Mouse (Mus musculus) B cell, adult 2 months (primary cell): Measurements from ENCODE around the gene Mef2c.

Experiments used
- DNase-seq, 2 experiments: peaks; one replicate each; pipeline ENCODE4 v3.0.0; 2022

The Mef2c gene

DNA sequence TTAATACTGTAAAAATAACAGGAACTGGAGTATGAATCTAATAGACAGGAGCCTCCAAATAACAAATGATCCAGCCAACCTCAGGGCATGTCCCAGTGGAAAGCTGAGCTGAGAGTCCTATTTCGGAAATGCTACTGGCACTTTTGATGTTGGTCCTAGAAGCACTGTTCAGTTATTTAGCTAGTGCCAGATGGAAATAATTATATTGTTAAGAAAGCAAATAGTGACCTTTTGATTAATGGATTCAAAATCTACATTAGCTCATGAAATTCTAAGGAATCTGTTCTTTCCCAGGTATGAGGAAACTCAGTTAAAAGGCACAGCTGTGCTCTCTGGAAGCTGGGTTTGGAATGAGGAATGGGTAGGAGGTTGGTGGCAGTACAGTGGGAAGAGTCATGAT lies 108.4 kb downstream of the Mef2c start:
- DNase-seq = no peak

DNA sequence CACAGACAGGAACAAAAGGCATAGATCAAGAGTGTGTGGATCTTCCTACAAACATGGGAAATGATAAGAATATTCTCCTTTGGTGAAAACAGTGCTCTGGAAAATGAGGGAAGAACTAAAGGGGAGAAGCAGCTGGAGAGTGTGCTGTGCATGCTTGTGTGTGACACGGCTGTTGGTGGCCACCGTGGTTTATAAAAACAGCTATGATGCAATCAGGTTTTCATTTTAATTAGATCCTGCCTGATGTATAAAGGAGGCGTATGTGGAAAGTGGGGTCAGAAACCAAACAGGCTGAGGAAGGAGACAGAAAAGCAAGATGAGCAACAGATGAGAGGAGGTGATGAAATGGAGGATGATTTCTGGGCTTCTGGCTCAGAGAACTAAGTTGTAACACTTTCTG lies 112.0 kb downstream of the Mef2c start:
- DNase-seq = no peak

DNA sequence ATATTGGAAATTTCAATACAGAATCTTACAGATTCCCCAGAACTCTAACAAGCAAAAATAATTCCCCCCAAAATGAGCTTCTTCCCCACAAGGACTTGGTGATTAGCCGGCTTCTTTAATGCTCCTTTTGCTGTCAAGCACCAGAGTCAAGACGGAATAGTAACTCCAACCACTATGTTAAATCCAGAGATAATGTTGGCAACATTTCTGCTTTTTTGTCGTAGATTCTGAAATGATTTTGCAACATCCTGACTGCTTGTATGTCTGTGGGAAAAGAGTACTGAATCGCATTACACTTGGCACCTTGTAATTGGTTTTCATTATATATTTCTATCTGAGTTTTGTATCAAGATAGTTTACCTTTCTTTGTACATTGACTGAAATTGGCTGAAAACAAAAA lies 120.8 kb downstream of the Mef2c start:
- DNase-seq = no peak

DNA sequence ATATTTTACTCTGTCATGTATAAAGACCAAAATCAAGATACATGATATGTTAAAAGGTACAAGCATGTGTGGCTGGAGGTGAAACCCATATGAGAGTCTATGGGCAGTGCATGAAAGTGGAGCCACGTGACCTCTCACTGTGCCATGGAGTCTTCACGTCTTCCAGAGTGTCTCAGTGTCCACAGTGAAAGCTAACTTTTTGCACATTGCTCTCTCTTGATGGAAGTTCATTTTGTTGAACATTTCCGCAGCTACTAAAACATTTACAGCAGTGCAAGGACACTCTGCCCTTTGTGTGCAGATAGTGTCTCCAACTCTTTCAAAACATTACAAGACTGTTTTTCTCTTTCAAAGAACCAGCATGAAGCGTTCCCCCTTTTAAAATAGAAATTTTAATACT lies 123.6 kb downstream of the Mef2c start:
- DNase-seq = no peak

DNA sequence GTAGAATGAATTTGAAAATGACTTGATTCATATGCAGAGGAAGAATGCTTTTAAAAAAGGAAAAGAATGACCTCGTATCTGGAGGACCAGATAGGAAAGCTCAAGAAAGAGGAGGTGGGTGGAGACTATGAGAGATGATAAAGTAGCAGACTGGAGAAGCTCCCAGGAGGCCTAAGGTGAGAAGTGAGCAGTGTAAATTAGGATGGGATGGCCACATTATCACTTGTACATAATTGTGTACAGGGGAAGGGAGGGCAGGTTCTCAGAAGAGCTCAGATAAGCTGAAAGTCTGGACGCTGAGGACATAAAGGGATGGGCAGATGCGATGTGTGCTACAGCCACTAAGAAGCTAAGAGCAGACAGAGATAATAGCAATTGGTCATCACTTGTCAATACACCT lies 124.3 kb downstream of the Mef2c start:
- DNase-seq = no peak

DNA sequence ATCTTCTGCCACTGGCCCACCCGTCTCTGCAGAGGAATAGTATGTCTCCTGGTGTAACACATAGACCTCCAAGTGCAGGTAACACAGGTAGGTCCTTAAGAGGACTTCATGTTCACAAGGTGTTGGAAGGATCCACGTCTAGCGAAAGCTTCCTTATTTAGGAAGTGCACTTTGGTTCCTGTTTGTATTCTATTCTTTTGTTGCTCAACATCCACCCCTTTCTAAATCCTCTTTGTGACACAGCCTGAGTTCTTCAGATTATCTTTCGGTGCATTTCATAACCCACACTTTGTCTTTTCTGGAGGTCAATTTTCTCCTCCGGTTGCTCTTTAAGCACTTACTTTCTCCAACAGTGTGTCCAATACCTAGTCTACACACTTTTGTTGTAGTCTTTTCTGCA lies 129.3 kb downstream of the Mef2c start:
- DNase-seq = no peak

DNA sequence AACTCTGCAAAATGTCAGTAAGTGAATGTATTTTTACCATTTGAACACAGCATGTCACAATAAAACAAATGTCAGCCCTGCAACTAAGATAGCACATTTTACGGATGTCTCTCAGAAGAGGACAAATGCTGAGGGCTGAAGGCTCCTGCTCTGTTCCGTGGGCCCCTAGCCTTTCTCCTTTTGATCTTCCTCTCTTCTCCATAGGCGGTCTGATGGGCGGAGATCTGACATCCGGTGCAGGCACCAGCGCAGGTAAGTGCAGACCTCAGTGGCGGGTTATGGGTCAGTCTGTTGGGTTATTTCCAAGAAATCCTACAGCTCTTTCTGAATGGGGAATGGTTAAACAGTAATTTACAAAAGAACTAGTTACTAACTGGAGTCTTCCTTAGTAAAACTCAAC lies 131.4 kb downstream of the Mef2c start:
- no peak for DNase-seq

DNA sequence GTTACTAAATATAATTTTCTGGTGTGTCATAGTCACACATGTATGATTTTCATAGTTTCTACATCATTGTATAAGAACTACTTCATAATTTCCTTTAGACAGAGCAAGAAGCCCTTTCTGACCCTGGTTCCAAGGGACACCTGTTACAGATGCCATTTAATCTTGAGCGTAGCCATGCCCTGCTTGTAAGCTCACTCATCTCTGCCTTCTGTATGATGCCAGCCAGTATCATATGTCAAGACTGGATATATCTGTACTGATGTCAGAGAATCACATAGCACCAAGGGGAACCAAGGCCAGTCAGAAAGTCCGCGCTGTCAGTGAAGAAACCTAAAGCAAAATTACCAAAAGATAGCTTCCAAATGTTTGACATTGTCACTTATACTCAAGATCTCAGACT lies 133.8 kb downstream of the Mef2c start:
- DNase-seq = no peak

DNA sequence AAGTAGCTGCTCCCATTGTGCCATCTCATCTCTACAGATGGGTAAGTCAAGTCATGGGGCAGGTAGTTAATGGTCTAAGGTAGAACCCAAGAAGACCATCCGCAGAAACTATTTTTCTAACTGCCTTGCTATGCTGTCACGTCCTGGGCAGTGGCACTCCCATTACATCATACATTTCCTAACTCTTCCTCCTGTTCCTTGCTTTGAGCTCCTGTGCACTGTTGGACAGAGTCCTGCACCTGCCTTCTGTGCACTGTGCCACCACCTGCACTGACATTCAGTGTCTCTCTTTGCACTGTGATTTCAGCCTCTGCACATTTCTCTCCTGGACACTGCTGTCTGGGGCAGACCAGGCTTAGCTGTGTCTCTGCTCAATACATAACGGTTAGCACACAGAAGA lies 134.9 kb downstream of the Mef2c start:
- DNase-seq = no peak

DNA sequence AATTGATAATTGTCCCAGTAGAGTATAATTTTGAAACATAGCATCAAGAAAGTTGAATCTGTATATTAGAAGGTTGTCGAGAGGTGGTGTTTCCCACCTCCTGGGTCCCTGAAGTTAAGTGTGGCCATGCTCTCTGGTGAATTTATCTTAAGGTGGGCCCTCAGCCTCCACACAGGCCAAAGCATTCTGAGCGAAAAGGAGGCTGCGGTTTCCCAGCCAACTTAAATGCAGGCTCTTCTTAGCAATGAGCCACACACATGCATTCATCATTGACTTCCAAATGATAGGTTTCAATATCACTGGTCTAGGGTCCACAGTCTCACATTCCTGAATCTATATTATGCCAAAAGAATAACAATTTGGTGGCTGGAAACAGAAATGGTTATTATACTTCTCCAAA lies 145.2 kb downstream of the Mef2c start:
- no peak for DNase-seq

DNA sequence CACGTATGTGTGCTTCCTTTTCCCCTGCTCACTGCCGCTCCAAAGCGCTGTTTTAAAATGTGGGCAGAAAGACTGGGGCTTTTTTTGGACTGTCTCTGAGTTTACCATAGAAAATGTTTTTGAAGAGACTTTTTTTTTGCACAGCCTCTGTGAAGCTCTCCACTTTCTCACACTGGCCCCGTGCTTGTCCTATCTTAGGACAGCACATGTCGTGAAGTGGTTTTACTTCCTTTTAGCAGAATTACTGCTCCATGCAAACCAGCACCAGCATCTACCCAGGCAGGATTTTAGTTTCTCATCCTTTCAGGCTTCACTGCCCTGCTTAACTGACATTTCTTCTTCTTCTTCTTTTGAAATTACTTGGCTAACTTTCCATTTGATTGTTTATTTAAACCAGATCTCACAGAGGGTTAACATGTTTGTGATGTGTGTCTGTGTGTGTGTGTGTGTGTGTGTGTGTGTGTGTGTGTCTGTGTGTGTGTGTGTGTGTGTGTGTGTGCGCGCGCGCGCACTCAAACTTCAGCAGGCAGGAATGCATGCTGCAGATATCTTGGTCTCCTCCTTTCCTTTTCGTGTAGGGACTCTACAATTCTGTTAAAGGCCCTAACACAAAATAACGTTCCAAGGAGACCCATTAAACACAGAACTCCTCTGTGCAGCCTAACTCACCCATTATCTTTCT lies 146.1 kb downstream of the Mef2c start:
- DNase-seq = peak; percentile 66

DNA sequence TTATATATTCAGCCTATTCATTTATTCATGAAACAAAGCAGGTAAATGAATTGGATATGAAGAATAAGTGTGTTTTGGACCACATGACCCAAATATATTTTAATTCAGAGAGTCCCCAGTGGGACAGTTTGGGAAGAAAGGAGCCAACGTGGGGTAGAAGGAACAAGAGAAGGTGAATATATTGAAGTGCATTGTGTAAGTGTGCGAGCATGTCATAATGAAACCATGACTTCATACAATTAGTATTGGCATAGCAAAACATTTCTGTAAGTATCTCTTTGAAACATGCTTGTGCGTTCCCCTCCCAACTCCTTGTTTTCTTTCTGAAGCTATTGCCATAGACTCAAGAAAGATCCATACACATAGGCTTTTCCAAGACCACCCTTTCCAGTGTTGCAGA lies 147.0 kb downstream of the Mef2c start:
- no peak for DNase-seq

DNA sequence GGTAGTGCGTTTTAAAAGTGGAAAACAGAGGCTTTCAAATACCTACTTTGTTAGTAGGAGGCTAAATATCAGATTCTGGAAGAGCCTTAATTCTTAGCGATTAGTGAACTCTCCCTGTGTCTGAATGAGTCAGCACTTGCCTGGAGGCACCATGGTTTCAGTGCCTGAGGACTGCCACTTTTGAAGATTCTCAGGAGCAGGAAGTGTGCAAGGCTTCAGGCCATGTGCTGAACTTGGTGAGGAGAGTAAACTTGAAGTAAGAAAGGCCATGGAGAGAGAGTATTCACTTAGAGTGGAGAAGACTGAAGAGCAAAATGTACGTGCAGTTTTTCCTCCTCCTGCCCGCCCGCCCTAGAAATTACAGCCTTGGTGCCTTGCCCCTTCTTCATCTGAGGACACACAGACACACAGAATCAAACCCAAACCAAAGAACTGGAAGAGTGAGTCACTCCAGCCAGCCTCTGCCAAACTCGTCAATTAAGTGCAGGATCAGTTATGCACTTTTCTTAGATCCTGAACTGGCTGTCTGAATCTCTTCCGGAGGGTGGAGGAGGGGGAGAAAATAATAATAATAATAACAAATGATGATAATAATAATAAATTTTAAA lies 148.2 kb downstream of the Mef2c start:
- no peak for DNase-seq

DNA sequence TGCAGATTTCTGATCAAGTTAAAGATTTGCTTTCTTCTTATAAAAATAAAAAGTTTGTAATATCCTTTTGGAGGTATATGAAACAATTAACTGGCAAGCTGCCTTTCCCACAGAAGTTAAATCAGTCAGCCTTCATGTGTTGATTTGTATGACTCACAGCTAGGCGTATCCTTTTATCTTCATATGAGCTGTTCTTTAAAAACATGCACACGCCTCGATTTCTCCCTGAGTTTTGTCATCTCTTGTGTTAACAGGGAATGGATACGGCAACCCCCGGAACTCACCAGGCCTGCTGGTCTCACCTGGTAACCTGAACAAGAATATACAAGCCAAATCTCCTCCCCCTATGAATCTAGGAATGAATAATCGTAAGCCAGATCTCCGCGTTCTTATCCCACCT lies 148.7 kb downstream of the Mef2c start:
- no peak for DNase-seq

DNA sequence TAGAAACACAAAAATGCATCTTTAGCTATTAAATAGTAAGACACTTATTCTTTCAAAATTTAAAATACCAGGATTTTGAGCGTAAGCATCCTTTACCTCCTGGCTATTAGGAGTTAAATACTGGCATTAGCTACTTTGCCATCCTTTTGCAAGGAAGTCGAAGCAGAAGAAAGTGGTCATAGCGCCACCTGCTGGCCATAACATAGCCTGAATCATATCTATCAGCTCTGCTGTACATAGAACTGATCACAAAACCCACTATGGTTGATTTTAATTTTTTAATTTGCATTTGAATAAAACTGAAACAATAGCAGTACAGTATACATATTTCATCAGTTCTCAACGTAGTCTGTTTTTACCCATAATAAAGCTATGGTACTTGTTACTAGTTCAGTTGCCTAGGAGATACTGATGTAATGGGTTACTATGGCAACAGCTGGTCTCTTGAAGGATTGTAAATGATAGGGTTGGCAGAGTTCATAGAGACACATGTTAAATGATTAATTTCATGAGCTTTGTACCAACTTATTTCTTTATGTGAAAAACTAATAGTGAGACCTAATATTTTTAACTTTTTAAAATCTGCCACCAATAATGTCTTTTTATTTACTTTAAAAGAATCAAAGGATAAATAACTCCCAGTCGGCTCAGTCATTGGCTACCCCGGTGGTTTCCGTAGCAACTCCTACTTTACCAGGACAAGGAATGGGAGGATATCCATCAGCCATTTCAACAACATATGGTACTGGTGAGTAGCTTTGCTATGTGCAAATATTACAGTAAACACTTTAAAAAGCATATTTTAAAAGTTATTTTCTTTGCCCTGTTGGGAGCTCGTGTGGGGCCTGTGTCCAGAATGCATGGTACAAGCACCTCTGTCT lies 151.3 kb downstream of the Mef2c start:
- peak; percentile 86 to 87 for DNase-seq

DNA sequence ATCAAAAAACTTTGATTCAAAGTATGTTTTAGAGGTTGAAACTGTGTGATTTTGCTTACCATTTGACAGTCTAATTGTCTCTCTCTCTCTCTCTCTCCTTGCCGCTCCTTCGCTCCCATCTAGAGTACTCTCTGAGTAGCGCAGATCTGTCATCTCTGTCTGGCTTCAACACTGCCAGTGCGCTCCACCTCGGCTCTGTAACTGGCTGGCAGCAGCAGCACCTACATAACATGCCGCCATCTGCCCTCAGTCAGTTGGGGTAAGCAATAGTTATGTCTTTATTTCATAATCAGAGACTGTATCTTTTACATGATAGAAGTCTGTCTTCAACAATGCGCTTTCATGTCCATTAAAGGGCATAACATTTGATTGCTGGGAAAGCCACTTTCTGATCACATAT lies 152.3 kb downstream of the Mef2c start:
- no peak for DNase-seq

DNA sequence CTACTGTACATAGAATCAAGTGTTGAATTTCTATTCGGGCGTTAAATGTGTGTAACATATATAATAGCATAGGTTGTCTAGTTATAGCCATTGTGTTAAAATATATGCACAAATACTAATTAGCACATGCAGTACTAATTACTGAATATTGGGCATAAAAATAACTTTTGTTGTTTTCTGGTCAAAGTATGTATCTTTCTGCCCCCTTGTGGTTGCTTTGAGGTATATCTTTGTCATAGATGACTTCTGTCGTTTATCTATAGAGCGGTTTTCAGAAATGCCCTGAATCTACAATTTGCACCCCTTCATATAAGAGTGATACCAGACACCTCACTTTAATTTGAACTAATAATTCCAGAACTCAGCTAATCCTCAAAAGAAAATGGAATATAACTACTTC lies 152.9 kb downstream of the Mef2c start:
- DNase-seq = no peak

DNA sequence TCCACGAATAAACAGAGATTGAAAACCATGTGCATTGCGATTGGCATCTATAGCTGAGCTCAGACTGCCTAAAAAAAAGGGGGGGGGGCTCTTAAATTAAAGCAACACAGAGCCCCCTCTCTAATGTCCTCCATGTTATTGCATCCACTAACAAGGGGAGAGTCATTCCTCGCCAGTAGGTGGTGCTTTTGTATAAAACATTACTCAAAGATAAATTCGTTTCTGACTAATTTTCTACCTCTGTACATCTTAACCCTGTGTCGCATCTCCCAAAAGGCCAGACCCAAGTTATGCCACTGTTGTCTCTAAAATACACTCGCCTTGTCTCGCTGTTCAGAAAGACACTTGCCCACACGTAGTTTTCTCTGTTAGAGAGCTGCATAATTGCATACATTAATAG lies 156.9 kb downstream of the Mef2c start:
- DNase-seq = no peak

DNA sequence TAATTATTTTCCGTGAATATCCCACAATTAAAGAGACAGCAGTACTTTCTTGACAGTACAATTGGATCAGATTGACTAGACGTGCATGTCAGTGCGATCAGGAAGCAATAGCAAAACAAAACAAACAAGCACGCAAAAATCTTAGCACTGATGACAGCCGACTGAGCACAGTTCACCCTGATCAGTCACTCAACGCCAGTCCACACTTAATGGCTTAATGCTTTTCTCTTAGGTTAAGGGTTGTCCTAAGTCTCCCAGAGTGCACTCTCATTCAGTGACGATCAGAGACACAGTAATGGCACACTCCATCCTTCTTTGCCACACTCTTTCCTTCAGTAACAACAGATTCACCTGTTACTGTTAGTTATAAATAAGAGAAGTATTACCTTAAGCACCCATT lies 157.3 kb downstream of the Mef2c start:
- no peak for DNase-seq

DNA sequence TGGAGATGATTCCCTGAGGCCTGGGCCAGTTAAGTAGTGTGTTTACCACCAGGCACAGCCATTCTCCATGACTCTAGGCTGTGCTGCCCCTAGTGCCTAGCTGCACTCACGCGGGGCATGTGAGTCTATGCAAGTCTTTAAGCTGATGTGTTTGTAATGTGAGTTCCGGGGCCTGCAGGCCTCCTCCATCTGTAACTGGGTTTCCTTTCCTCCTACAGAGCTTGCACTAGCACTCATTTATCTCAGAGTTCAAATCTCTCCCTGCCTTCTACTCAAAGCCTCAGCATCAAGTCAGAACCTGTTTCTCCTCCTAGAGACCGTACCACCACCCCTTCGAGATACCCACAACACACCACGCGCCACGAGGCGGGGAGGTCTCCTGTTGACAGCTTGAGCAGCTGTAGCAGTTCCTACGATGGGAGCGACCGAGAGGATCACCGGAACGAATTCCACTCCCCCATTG lies 158.3 kb downstream of the Mef2c start:
- DNase-seq = no peak

DNA sequence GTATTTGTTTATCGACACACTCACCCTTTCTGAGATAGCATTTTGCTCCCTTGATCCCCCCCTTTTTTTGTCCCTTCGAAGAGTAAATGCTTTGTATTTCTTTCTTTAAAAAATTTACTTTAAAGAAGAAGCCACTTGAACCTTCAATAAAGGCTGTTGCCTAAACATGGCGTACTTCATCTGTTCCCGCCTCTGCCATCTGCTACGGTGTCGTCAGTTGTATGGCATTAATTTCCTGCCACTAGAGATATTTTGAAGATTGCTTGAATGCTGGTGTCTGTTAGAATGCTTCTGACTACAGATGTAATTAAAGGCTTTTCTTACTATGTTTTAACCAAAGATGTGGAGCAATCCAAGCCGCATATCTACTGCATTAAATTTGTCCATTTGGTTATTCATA lies 162.3 kb downstream of the Mef2c start:
- DNase-seq = no peak

DNA sequence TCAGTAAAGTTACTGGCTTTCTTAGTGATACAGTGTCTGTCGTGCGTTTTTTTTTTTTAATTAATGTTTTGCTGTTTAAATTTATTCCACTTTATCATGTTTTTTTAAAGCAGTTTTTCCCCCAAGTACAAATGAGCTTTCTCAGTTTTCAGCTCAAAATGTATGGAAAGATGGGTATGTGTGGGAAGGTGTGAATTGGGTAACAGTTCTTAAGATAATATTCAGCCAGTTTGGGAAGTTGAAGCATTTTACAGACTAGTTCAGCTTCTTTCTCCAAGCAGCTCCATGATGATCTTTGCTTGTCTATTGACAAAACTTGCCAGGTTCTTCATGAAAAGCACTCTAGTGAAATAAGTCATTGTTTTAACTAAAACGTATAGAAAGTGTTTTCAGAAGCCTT lies 163.2 kb downstream of the Mef2c start:
- DNase-seq = no peak

DNA sequence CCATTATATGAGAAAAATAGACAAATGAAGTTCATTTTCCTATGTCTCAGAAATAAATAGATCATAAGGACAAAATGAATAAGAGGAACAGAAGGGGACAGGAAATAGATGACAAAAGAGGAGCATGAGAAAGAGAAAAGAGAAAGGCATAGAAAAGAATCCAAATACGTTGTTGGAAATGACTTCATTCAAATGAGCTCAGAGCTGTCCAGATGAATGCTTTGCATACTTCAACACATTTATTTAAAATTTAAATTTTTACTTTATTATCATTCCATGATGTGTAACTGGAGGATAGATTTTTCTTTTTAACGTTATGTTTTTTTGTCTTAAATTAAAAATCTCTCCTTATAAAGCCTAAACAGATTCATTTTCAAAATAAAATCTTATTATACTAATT lies 203.8 kb downstream of the Mef2c start:
- no peak for DNase-seq

DNA sequence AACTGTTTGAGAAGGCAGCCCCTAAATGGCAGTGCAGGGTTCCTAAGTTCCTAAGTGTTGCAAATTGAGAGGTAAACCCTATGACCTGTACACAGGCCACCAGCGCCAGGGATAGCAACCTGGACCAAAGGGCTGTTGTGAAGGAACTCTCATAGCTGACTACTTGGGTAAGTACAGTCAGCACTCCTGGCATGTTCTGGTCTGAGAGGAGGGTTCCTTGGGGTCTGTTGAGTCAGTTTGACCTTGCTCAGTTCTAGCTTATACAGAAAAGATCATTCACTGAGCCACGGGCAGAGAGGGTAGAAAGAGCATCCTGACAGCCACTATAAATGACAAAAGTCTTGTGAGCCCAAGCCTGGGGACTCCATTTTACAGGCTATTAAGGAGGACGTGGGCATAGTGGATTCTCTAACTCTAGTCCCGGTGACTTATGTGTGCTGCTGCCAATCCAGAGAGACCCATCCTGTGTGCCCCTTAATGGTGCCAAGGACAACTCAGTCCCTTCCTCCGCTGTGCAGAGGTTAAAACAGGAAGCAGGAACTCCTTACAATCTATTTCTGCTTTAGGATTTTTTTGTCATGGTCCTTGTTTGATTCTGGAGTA lies 209.0 kb downstream of the Mef2c start:
- DNase-seq = no peak
